ENCODE assay signal across 25 mouse cellular contexts in the genomic region with DNA sequence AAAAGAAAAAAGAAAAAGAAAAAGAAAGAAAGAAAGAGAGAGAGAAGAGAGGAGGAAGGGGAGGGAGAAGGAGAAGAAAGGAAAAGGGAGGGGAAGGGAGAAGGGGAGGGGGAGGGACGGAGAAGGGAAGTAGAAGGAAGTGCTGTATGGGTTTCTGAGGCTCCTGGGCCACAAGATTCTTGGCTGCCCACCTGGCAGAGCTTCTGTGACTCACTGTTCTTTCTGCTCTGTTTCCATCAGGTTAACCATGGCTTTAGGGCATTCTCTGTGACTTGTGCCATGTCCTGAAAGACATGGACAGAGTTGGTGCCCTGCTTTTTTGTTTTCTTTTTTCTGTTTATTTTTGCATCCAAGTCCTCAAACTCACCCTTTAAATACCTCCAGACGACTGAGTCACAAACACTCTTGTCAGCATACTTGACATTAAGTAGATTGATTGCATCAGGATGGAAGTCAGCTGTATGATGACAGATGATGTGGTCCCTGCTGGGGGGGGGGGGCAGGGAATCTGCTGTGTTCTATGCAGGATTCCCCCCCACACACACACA. TPM values are rescaled to one million over a fixed set of nuclear protein-coding genes. Genes with fewer than 3 reads are reported as not detected.
A peak's percentile ranks its signal among the peaks of the same experiment; 100 is the strongest.
DNase-seq lines count a peak whose midpoint lies in the region; ATAC-seq and TF ChIP-seq lines count a peak whose summit lies in the region.
"Had no signal": no experiment of that assay in that cellular context is flagged by ENCODE, and none has a peak within 500 bp of the region (broad histone marks: within the 10 kb centered on the region; RNA-seq: fewer than 3 reads in every experiment).

No protein-coding gene starts in this region.

- no peaks in the 10 kb centered on the region for H3K9me3 ChIP-seq in hindbrain, embryonic 12.5 days (replicated peaks)
- H3K9me3 ChIP-seq: embryonic facial prominence, embryonic 10.5 days; forebrain, embryonic 13.5 days; heart, embryonic 13.5 days; hindbrain, embryonic 13.5 days had no signal

- H3K79me2 ChIP-seq in myocyte (ENCODE audit: control insufficient read depth, insufficient read depth) = no peaks in the 10 kb centered on the region

- no peak for TF ChIP-seq POLR2A in kidney, adult 2 months (IDR thresholded peaks at IDR 0.05; ENCODE audit: low read depth, low read length)
- no peak for TF ChIP-seq POLR2A in myocyte (IDR thresholded peaks at IDR 0.05; ENCODE audit: insufficient read length, low read depth)

- peak; percentile 44 for DNase-seq in kidney, adult 2 months
- no peak for DNase-seq in kidney, postnatal 36 days
- DNase-seq in 3T3-L1 (ENCODE audit: low read depth, low spot score) = peak; percentile 79
- peak; percentile 76 for DNase-seq in NIH3T3 (ENCODE audit: low read depth)
- no peak for DNase-seq in layer of hippocampus, postnatal 10 days (ENCODE audit: low spot score in 2 of 2)
- DNase-seq: adrenal gland, adult 2 months; adrenal gland, postnatal 25 days; cerebellum, adult 11 months; cerebellum, adult 8-10 months; cerebellum, postnatal 36 days; forebrain, postnatal 0 days; gastrocnemius, postnatal 36 days; heart, postnatal 4 days; kidney, adult 18-20 months had no signal

- H3K27ac ChIP-seq in kidney, adult 2 months (ENCODE audit: insufficient read depth, low read depth, low read length) = no peak overlapping the region
- H3K27ac ChIP-seq in hindbrain, embryonic 12.5 days = no peak overlapping the region
- H3K27ac ChIP-seq: embryonic facial prominence, embryonic 10.5 days; forebrain, embryonic 13.5 days; heart, embryonic 13.5 days; hindbrain, embryonic 13.5 days; hindbrain, postnatal 0 days had no signal

- no peak for TF ChIP-seq CTCF in kidney, adult 2 months (conservative IDR thresholded peaks at IDR 0.05; ENCODE audit: insufficient read depth, insufficient read length, low read depth, low read length)

- no peak overlapping the region for H3K4me3 ChIP-seq in kidney, adult 2 months (ENCODE audit: insufficient read depth, low read depth, low read length)
- H3K4me3 ChIP-seq in myocyte = no peak overlapping the region
- H3K4me3 ChIP-seq in hindbrain, embryonic 12.5 days = no peak overlapping the region
- H3K4me3 ChIP-seq: embryonic facial prominence, embryonic 10.5 days; forebrain, embryonic 13.5 days; heart, embryonic 13.5 days; hindbrain, embryonic 13.5 days had no signal

- no peak for ATAC-seq in hindbrain, embryonic 12.5 days (ENCODE audit: low FRiP score)
- ATAC-seq: forebrain, embryonic 13.5 days; forebrain, postnatal 0 days; hindbrain, postnatal 0 days had no signal

- peaks cover 5% of the 10 kb centered on the region; the same call in 1 of the 2 replicates for H3K4me1 ChIP-seq in kidney, adult 2 months (ENCODE audit: control insufficient read depth, insufficient read depth, low read length)
- no peaks in the 10 kb centered on the region for H3K4me1 ChIP-seq in hindbrain, embryonic 12.5 days
- H3K4me1 ChIP-seq: forebrain, embryonic 13.5 days; hindbrain, embryonic 13.5 days had no signal

- WGBS in kidney, adult 2 months = 25% methylated on average over 2 of the region's 2 CpGs
- 44% methylated on average over 2 of the region's 2 CpGs for WGBS in hindbrain, embryonic 12.5 days

- no peak overlapping the region for H3ac ChIP-seq in myocyte (ENCODE audit: control insufficient read depth, insufficient read length)

- no peaks in the 10 kb centered on the region for H3K27me3 ChIP-seq in kidney, adult 2 months (replicated peaks; ENCODE audit: control insufficient read depth, insufficient read depth, low read length)
- H3K27me3 ChIP-seq in myocyte (ENCODE audit: control insufficient read depth, insufficient read depth, insufficient read length) = no peaks in the 10 kb centered on the region
- H3K27me3 ChIP-seq in hindbrain, embryonic 12.5 days = no peaks in the 10 kb centered on the region
- H3K27me3 ChIP-seq: CH12.LX; forebrain, embryonic 13.5 days; heart, embryonic 13.5 days; hindbrain, embryonic 13.5 days had no signal

- peak overlapping the region; percentile 16 for H3K4me2 ChIP-seq in myocyte (ENCODE audit: low read depth)
- H3K4me2 ChIP-seq in hindbrain, embryonic 12.5 days (replicated peaks) = no peak overlapping the region
- H3K4me2 ChIP-seq: forebrain, embryonic 13.5 days; heart, embryonic 13.5 days; hindbrain, embryonic 13.5 days had no signal

- H3K9ac ChIP-seq in hindbrain, embryonic 12.5 days = no peak overlapping the region
- H3K9ac ChIP-seq: forebrain, embryonic 13.5 days; forebrain, postnatal 0 days; heart, embryonic 13.5 days; hindbrain, embryonic 13.5 days had no signal

- H3K36me3 ChIP-seq in kidney, adult 2 months (ENCODE audit: control insufficient read depth, insufficient read depth, low read length) = no peaks in the 10 kb centered on the region
- no peaks in the 10 kb centered on the region for H3K36me3 ChIP-seq in myocyte (ENCODE audit: control insufficient read depth, insufficient read depth)
- H3K36me3 ChIP-seq in hindbrain, embryonic 12.5 days = no peaks in the 10 kb centered on the region
- H3K36me3 ChIP-seq: embryonic facial prominence, embryonic 10.5 days; heart, embryonic 13.5 days; hindbrain, embryonic 13.5 days had no signal

TF ChIP-seq in myocyte, 11 proteins besides CTCF, POLR2A, EP300 and RAD21:
- TF ChIP-seq CEBPB (IDR thresholded peaks at IDR 0.05; ENCODE audit: insufficient read depth, poor library complexity, severe bottlenecking) = 0 out of 2 replicates have a peak, but pooled peaks have one; percentile 22
- TF ChIP-seq POLR2AphosphoS2 (IDR thresholded peaks at IDR 0.05; ENCODE audit: insufficient read length, low read depth) = no peak

RNA-seq across cellular contexts. Expression of a gene that starts 9.3 kb away (rescaled TPM):
- 52.7 and 57.7 TPM in 2 replicates for polyA plus RNA-seq in kidney, adult 2 months (2012; rRNA removed)
- polyA plus RNA-seq in myocyte (2012; fragmentation: generic; extraction: Trizol) = 19.4 TPM
- 14.3 and 14.4 TPM in 2 replicates for polyA plus RNA-seq in hindbrain, embryonic 12.5 days (2016; fragmentation: Nextera tagmentation; extraction: Ambion mirVana)
- 1 to 10 TPM; 7.8 to 9.0 TPM for total RNA-seq in layer of hippocampus, postnatal 10 days (2021)

RNA-seq across cellular contexts. Expression of a gene that starts 33.2 kb away (rescaled TPM):
- polyA plus RNA-seq in kidney, adult 2 months (2012; rRNA removed) = 21.0 and 23.2 TPM in 2 replicates
- polyA plus RNA-seq in myocyte (2012; fragmentation: generic; extraction: Trizol) = 35.8 TPM
- 110 and 116 TPM in 2 replicates for polyA plus RNA-seq in hindbrain, embryonic 12.5 days (2016; fragmentation: Nextera tagmentation; extraction: Ambion mirVana)
- total RNA-seq in layer of hippocampus, postnatal 10 days (2021) = 10 to 100 TPM; 74.4 to 78.0 TPM

RNA-seq across cellular contexts. Expression of a gene that starts 43.0 kb away (rescaled TPM):
- polyA plus RNA-seq in kidney, adult 2 months (2012; rRNA removed) = not detected in 2 replicates
- not detected for polyA plus RNA-seq in myocyte (2012; fragmentation: generic; extraction: Trizol)
- not detected in 2 replicates for polyA plus RNA-seq in hindbrain, embryonic 12.5 days (2016; fragmentation: Nextera tagmentation; extraction: Ambion mirVana)
- not detected for total RNA-seq in layer of hippocampus, postnatal 10 days (2021)
- total RNA-seq: adrenal gland, adult 2 months; forebrain, postnatal 0 days; gastrocnemius, adult 8-10 months; gastrocnemius, postnatal 36 days; heart, adult 8-10 months; heart, postnatal 4 days; hindbrain, postnatal 0 days had no signal
- polyA plus RNA-seq: adrenal gland, adult 2 months; embryonic facial prominence, embryonic 10.5 days; forebrain, postnatal 0 days; heart, embryonic 13.5 days; heart, postnatal 0 days; hindbrain, embryonic 13.5 days; hindbrain, postnatal 0 days had no signal

Comparison
In these comparisons a context has a peak if more than half of its experiments do, and no peak if none do; other contexts are left out.
1. DNase-seq: peak in kidney, adult 2 months (single experiment), 3T3-L1 (single experiment) and NIH3T3 (single experiment); none in kidney, postnatal 36 days (0 of 2) and layer of hippocampus, postnatal 10 days (0 of 2).